Mouse (Mus musculus) testis, adult 2 months (tissue): ENCODE results near the gene Gm11596.
"Not testable (repeated sequence)": the region's sequence is repeated elsewhere in the genome, so short reads cannot be mapped to it uniquely, and the experiment has no call there.

Experiments used
- CTCF ChIP-seq: fragments of 200-500 bp; IDR thresholded peaks from 2 replicates; pipeline ENCODE4 v1.5.1; 2012; ENCODE audit warnings: low read depth, mild to moderate bottlenecking, inconsistent platforms, low read length, moderate library complexity; ENCODE audit not compliant: control insufficient read depth, insufficient read depth, insufficient replicate concordance
- POLR2A ChIP-seq: fragments of 200-500 bp; IDR thresholded peaks from 2 replicates; pipeline ENCODE4 v1.6.1; 2012; ENCODE audit warnings: low read depth, mild to moderate bottlenecking, inconsistent platforms, low read length, moderate library complexity; ENCODE audit not compliant: control insufficient read depth

DNA sequence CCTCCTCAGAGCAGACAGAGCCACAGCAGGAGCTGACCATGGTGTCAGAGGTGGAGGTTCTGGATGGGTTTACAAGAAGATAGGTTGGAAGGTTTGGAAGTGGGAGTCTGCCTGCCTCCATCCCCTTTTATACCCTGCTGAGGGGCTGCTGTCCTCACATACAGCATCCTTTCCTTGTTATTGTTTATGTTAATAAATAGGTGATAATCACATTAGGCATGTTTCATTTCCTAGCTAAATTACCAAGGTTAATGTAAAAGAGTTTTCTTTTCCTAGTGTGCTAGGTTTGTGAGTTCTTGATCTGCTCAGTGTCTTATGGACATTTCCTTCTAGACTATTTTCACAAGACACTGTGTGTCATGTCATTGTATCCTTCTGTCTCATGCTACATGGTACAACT lies 16.5 kb upstream of the Gm11596 start, which contains the start of gene Krtap4-13:
- TF ChIP-seq POLR2A, CTCF: not testable (repeated sequence)
